In genomic region chr2:68503202-68503601, GRCm38 (mm10) we compare ENCODE assay signal across 30 mouse cellular contexts. TPM values are rescaled to one million over a fixed set of nuclear protein-coding genes. Genes with fewer than 3 reads are reported as not detected.
DNase-seq lines count a peak whose midpoint lies in the region; ATAC-seq and TF ChIP-seq lines count a peak whose summit lies in the region.
"Had no signal": no experiment of that assay in that cellular context is flagged by ENCODE, and none has a peak within 500 bp of the region (broad histone marks: within the 10 kb centered on the region; RNA-seq: fewer than 3 reads in every experiment).

No protein-coding gene starts in this region.

- no peak for TF ChIP-seq CTCF in lung, adult 2 months (IDR thresholded peaks at IDR 0.05; ENCODE audit: insufficient read depth, low read length)

- H3K9me3 ChIP-seq in forebrain, embryonic 14.5 days (replicated peaks; ENCODE audit: control insufficient read depth, low read length): no peaks in the 10 kb centered on the region
- H3K9me3 ChIP-seq in forebrain, embryonic 15.5 days: no peaks in the 10 kb centered on the region
- no peaks in the 10 kb centered on the region for H3K9me3 ChIP-seq in midbrain, embryonic 13.5 days
- no peaks in the 10 kb centered on the region for H3K9me3 ChIP-seq in midbrain, embryonic 10.5 days (replicated peaks)
- no peaks in the 10 kb centered on the region for H3K9me3 ChIP-seq in hindbrain, embryonic 14.5 days (ENCODE audit: control insufficient read depth, low read length)
- no peaks in the 10 kb centered on the region for H3K9me3 ChIP-seq in neural tube, embryonic 13.5 days
- H3K9me3 ChIP-seq: embryonic facial prominence, embryonic 13.5 days; heart, embryonic 10.5 days; heart, embryonic 15.5 days had no signal

- DNase-seq in forebrain, embryonic 14.5 days (ENCODE audit: low spot score): no peak
- DNase-seq in midbrain, embryonic 10.5 days (ENCODE audit: low spot score): no peak
- no peak for DNase-seq in hindbrain, embryonic 14.5 days (ENCODE audit: low spot score)
- no peak for DNase-seq in lung, adult 2 months
- no peak for DNase-seq in embryo, embryonic 11 days
- DNase-seq: adrenal gland, postnatal 10 days; cerebellum, adult 11 months; cerebellum, adult 9-10 months; gastrocnemius, postnatal 14 days; heart, adult 11 months; kidney, adult 11 months; kidney, postnatal 14 days; liver; lung, embryonic 14.5 days; lung, postnatal 14 days; right cerebral cortex, adult 18-20 months; spleen, adult 18-20 months; thymus, adult 18-20 months; thymus, postnatal 25 days had no signal

- no peaks in the 10 kb centered on the region for H3K27me3 ChIP-seq in forebrain, embryonic 14.5 days (replicated peaks; ENCODE audit: control insufficient read depth, insufficient read depth, low read length)
- H3K27me3 ChIP-seq in forebrain, embryonic 15.5 days: no peaks in the 10 kb centered on the region
- no peaks in the 10 kb centered on the region for H3K27me3 ChIP-seq in midbrain, embryonic 13.5 days
- no peaks in the 10 kb centered on the region for H3K27me3 ChIP-seq in midbrain, embryonic 10.5 days (ENCODE audit: low read depth, poor library complexity, severe bottlenecking)
- no peaks in the 10 kb centered on the region for H3K27me3 ChIP-seq in hindbrain, embryonic 14.5 days (ENCODE audit: control insufficient read depth, insufficient read depth, low read length)
- no peaks in the 10 kb centered on the region for H3K27me3 ChIP-seq in neural tube, embryonic 13.5 days
- H3K27me3 ChIP-seq: embryonic facial prominence, embryonic 13.5 days; heart, embryonic 15.5 days; Patski had no signal

- no peaks in the 10 kb centered on the region for H3K4me1 ChIP-seq in forebrain, embryonic 14.5 days (ENCODE audit: control insufficient read depth, insufficient read depth, low read length)
- peaks cover 9% of the 10 kb centered on the region; the same call in 1 of the 2 replicates for H3K4me1 ChIP-seq in forebrain, embryonic 15.5 days
- H3K4me1 ChIP-seq in midbrain, embryonic 13.5 days (replicated peaks): peaks cover 14% of the 10 kb centered on the region
- H3K4me1 ChIP-seq in midbrain, embryonic 10.5 days: peaks cover 12% of the 10 kb centered on the region
- H3K4me1 ChIP-seq in hindbrain, embryonic 14.5 days (replicated peaks; ENCODE audit: control insufficient read depth, insufficient read depth, low read length): peaks cover 5% of the 10 kb centered on the region
- H3K4me1 ChIP-seq in neural tube, embryonic 13.5 days (replicated peaks): peaks cover 18% of the 10 kb centered on the region
- H3K4me1 ChIP-seq in lung, adult 2 months (ENCODE audit: control insufficient read depth, insufficient read depth, low read length): no peaks in the 10 kb centered on the region
- H3K4me1 ChIP-seq: embryonic facial prominence, embryonic 13.5 days; heart, embryonic 10.5 days; heart, embryonic 15.5 days had no signal

- no peak overlapping the region for H3K27ac ChIP-seq in forebrain, embryonic 14.5 days (ENCODE audit: low read depth, low read length)
- no peak overlapping the region for H3K27ac ChIP-seq in forebrain, embryonic 15.5 days (replicated peaks)
- H3K27ac ChIP-seq in midbrain, embryonic 13.5 days: no peak overlapping the region
- H3K27ac ChIP-seq in midbrain, embryonic 10.5 days (replicated peaks): no peak overlapping the region
- no peak overlapping the region for H3K27ac ChIP-seq in hindbrain, embryonic 14.5 days
- H3K27ac ChIP-seq in neural tube, embryonic 13.5 days (replicated peaks): peak overlapping the region; percentile 74
- H3K27ac ChIP-seq: embryonic facial prominence, embryonic 13.5 days; heart, embryonic 10.5 days; heart, embryonic 15.5 days; liver, embryonic 14.5 days; stomach, postnatal 0 days had no signal

- no peaks in the 10 kb centered on the region for H3K36me3 ChIP-seq in forebrain, embryonic 14.5 days (ENCODE audit: control insufficient read depth, insufficient read depth, low read length)
- no peaks in the 10 kb centered on the region for H3K36me3 ChIP-seq in forebrain, embryonic 15.5 days
- no peaks in the 10 kb centered on the region for H3K36me3 ChIP-seq in midbrain, embryonic 13.5 days
- H3K36me3 ChIP-seq in midbrain, embryonic 10.5 days: no peaks in the 10 kb centered on the region
- no peaks in the 10 kb centered on the region for H3K36me3 ChIP-seq in hindbrain, embryonic 14.5 days (replicated peaks; ENCODE audit: control insufficient read depth, insufficient read depth)
- H3K36me3 ChIP-seq in neural tube, embryonic 13.5 days: no peaks in the 10 kb centered on the region
- H3K36me3 ChIP-seq: embryonic facial prominence, embryonic 13.5 days; heart, embryonic 10.5 days; heart, embryonic 15.5 days had no signal

- ATAC-seq in forebrain, embryonic 14.5 days: 0 out of 2 replicates have a peak, but pooled peaks have one; percentile 10
- ATAC-seq in forebrain, embryonic 15.5 days (replicated peaks): no peak
- ATAC-seq in midbrain, embryonic 13.5 days: peak; percentile 24; the same call in 1 of the 2 replicates
- peak; percentile 65; the same call in 1 of the 2 replicates for ATAC-seq in hindbrain, embryonic 14.5 days (ENCODE audit: low FRiP score)
- peak; percentile 89 for ATAC-seq in neural tube, embryonic 13.5 days (ENCODE audit: low read depth)
- ATAC-seq: inflammation-experienced regulatory T-cells, adult 6 months; Patski had no signal

- H3K4me2 ChIP-seq in forebrain, embryonic 14.5 days (ENCODE audit: low read length): no peak overlapping the region
- no peak overlapping the region for H3K4me2 ChIP-seq in forebrain, embryonic 15.5 days (replicated peaks)
- H3K4me2 ChIP-seq in midbrain, embryonic 13.5 days (replicated peaks): no peak overlapping the region
- no peak overlapping the region for H3K4me2 ChIP-seq in hindbrain, embryonic 14.5 days (replicated peaks)
- H3K4me2 ChIP-seq in neural tube, embryonic 13.5 days: no peak overlapping the region
- H3K4me2 ChIP-seq: embryonic facial prominence, embryonic 13.5 days; heart, embryonic 15.5 days; lung, embryonic 14.5 days had no signal

- no peak overlapping the region for H3K9ac ChIP-seq in forebrain, embryonic 14.5 days (ENCODE audit: low read length)
- no peak overlapping the region for H3K9ac ChIP-seq in forebrain, embryonic 15.5 days (replicated peaks)
- no peak overlapping the region for H3K9ac ChIP-seq in midbrain, embryonic 13.5 days (replicated peaks)
- no peak overlapping the region for H3K9ac ChIP-seq in hindbrain, embryonic 14.5 days
- no peak overlapping the region for H3K9ac ChIP-seq in neural tube, embryonic 13.5 days
- H3K9ac ChIP-seq: embryonic facial prominence, embryonic 13.5 days; heart, embryonic 15.5 days; liver, embryonic 14.5 days; lung, embryonic 14.5 days had no signal

- WGBS in forebrain, embryonic 14.5 days: 57% methylated on average over 2 of the region's 2 CpGs
- 60% methylated on average over 2 of the region's 2 CpGs for WGBS in forebrain, embryonic 15.5 days
- WGBS in midbrain, embryonic 13.5 days: 45% methylated on average over 2 of the region's 2 CpGs
- WGBS in midbrain, embryonic 10.5 days: 80% methylated on average over 2 of the region's 2 CpGs
- 34% methylated on average over 2 of the region's 2 CpGs for WGBS in hindbrain, embryonic 14.5 days
- WGBS in neural tube, embryonic 13.5 days: 42% methylated on average over 2 of the region's 2 CpGs
- 68% methylated on average over 2 of the region's 2 CpGs for WGBS in lung, adult 2 months

- no peak overlapping the region for H3K4me3 ChIP-seq in forebrain, embryonic 14.5 days (ENCODE audit: low read depth, low read length)
- no peak overlapping the region for H3K4me3 ChIP-seq in forebrain, embryonic 15.5 days
- H3K4me3 ChIP-seq in midbrain, embryonic 13.5 days (replicated peaks): no peak overlapping the region
- no peak overlapping the region for H3K4me3 ChIP-seq in midbrain, embryonic 10.5 days
- H3K4me3 ChIP-seq in hindbrain, embryonic 14.5 days (replicated peaks; ENCODE audit: low read length): no peak overlapping the region
- no peak overlapping the region for H3K4me3 ChIP-seq in neural tube, embryonic 13.5 days
- no peak overlapping the region for H3K4me3 ChIP-seq in lung, adult 2 months (replicated peaks; ENCODE audit: extremely low read depth, low read depth, low read length)
- H3K4me3 ChIP-seq: embryonic facial prominence, embryonic 13.5 days; erythroblast, embryonic 14.5 days; heart, embryonic 10.5 days; heart, embryonic 15.5 days had no signal

- no peak for TF ChIP-seq POLR2A in lung, adult 2 months (IDR thresholded peaks at IDR 0.05; ENCODE audit: borderline replicate concordance, extremely low read depth, low read depth, low read length)

RNA-seq across cellular contexts. Expression of gene Stk39, which starts 31.1 kb away (rescaled TPM):
- 23.7 and 24.0 TPM in 2 replicates for polyA plus RNA-seq in forebrain, embryonic 14.5 days (2014; fragmentation: Nextera tagmentation; extraction: Ambion mirVana)
- polyA plus RNA-seq in forebrain, embryonic 15.5 days (2015; fragmentation: Nextera tagmentation; extraction: Ambion mirVana): 21.8 and 22.5 TPM in 2 replicates
- polyA plus RNA-seq in midbrain, embryonic 13.5 days (2015; fragmentation: Nextera tagmentation; extraction: Ambion mirVana): 28.6 and 29.2 TPM in 2 replicates
- polyA plus RNA-seq in midbrain, embryonic 10.5 days (2016; fragmentation: Nextera tagmentation; extraction: Ambion mirVana): 30.1 and 37.5 TPM in 2 replicates
- 50.9 and 51.3 TPM in 2 replicates for polyA plus RNA-seq in hindbrain, embryonic 14.5 days (2014; fragmentation: Nextera tagmentation; extraction: Ambion mirVana)
- polyA plus RNA-seq in neural tube, embryonic 13.5 days (2015; fragmentation: Nextera tagmentation; extraction: Ambion mirVana): 34.5 and 35.8 TPM in 2 replicates
- 3.6 TPM in 2 replicates for polyA plus RNA-seq in lung, adult 2 months (2012; rRNA removed)
- polyA plus RNA-seq: erythroblast, embryonic 14.5 days had no signal
